Mouse (Mus musculus): ENCODE data around the gene Aplp2.
"Not testable (repeated sequence)": the region's sequence is repeated elsewhere in the genome, so short reads cannot be mapped to it uniquely, and the experiment has no call there.

Aplp2 gene

GRCm38 (mm10) chr9:31181291-31182085 lies 30.1 kb downstream of the Aplp2 start:
- DNase-seq (ENCODE audit: low spot score in 2 of 2) = no peak

GRCm38 (mm10) chr9:31177692-31178091 lies 33.9 kb downstream of the Aplp2 start:
- DNase-seq (ENCODE audit: low spot score in 2 of 2) = no peak

GRCm38 (mm10) chr9:31176379-31177130 lies 35.1 kb downstream of the Aplp2 start:
- peak; percentile 87 to 91 for DNase-seq (ENCODE audit: low spot score in 2 of 2)

DNA sequence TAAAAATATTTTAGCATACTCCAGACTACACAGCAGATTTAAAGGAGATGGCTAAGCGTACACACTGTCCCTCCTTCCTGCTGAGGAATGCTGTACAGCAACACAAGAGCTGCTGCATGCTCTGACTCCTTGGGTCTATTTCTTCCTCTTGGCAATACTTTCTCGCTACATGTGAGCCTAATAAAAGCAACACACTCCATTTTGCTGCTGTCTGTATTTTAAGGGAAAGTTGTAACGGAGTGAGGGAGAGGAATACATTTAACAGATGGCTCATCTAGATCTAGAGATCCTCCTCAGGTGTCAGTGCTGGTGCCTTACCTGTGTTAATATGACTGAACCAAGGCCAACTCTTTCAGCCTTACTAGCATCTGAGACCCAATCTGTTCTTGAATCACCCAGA lies 35.6 kb downstream of the Aplp2 start:
- DNase-seq (ENCODE audit: low spot score in 2 of 2) = no peak

DNA sequence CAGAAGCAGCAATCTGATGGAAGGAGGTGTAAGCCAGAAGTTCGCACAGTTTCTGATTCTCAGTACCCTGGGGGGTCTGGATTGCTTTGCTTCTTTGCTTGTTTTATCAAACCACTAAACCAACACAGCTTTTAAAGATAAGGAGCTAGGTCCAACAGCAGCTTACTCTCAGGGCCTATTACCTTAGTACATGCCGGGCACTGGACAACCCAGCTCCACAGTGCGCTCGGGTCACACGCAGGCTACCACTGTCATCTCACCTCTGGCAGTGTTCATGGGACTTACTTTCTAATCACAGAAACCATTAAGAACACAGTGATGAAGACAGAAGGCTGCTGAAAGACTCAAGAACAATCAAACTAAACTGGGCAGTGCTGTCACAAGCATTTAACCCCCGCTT lies 36.3 kb downstream of the Aplp2 start:
- DNase-seq (ENCODE audit: low spot score in 2 of 2) = no peak

DNA sequence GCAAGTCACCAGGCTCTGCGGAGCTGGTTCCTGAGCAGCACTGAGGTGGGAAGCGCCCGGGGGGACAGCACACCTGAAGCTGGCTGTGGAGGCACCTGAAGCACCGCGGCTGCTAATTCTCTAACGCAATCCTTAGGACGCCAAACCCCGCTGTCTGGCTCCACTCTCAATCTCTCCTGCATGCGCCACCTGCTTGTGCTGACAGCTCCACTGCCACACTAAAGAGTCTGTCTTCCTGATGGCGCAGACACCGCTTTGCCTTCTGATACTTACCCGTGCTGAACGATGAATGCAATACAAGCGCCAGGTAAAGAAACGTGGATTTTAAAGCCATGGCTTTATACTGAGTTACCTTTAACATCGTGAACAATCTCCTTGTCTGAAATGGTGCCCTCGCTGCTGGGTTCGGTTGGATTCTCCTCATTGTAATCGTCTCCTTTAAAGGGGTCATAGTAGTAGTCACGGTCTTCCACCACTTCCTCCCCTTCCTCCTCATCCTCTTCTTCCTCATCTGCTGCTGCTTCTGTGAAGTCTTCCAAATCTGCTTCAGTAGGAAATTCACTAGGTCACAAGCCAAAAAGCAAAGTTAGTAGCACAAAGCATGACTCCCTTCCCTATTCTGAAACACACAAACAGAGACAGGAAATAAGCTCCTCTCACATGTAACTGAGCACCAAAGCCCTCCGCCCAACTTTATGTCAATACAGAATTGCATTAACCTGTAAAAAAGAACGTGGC lies 43.1 kb downstream of the Aplp2 start:
- no peak for DNase-seq (ENCODE audit: low spot score in 2 of 2)

- DNase-seq (ENCODE audit: low spot score in 2 of 2) = no peak
Observed at GRCm38 (mm10) chr9:31167305-31167704, 44.3 kb downstream of the Aplp2 start.

- DNase-seq (ENCODE audit: low spot score in 2 of 2) = not testable (repeated sequence)
Observed at GRCm38 (mm10) chr9:31165505-31165904, 46.1 kb downstream of the Aplp2 start.

DNA sequence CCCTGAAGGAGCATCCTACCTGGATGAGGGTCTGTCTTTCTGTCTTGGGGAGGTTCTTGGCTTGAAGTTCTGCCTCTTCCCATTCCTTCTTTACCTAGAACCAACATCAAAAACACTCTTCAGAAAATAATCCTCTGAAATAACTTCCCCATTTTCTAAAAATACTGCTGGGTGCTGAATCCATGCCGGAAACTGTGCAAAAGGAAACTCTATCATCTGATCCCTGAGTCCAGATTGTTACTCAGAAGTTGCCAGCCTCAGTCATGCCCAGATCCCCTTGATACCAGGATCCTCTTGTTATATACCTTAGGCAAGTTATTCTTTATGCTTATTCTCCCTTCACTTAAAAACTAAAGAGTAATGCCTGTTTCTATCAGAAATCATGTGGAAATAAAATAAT lies 48.3 kb downstream of the Aplp2 start:
- DNase-seq (ENCODE audit: low spot score in 2 of 2) = no peak

- no peak for DNase-seq (ENCODE audit: low spot score in 2 of 2)
Observed at GRCm38 (mm10) chr9:31162911-31163310, 48.7 kb downstream of the Aplp2 start.

- DNase-seq (ENCODE audit: low spot score in 2 of 2) = no peak
Observed at GRCm38 (mm10) chr9:31159910-31160309, 51.7 kb downstream of the Aplp2 start.

DNA sequence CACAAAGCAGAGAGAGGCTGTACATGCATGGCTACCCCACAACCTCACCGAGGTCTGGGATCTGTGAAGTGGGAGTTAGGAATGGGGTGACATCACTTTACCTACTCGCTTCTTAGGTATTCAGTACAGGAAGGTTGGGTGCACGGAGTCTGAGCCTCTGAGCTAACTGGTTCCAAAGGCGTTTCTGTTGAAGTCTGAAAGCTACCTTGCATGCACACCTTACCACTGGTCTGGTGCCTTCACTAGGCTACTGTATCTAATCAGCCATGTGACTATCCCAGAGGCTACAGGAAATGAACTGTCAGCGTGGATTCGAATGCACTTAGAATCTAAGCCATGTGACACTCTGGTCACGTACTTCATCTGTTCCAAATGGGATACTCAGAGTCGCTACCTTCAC lies 55.0 kb downstream of the Aplp2 start:
- no peak for DNase-seq (ENCODE audit: low spot score in 2 of 2)

- no peak for DNase-seq (ENCODE audit: low spot score in 2 of 2)
Observed at GRCm38 (mm10) chr9:31151050-31151449, 60.6 kb downstream of the Aplp2 start.

DNA sequence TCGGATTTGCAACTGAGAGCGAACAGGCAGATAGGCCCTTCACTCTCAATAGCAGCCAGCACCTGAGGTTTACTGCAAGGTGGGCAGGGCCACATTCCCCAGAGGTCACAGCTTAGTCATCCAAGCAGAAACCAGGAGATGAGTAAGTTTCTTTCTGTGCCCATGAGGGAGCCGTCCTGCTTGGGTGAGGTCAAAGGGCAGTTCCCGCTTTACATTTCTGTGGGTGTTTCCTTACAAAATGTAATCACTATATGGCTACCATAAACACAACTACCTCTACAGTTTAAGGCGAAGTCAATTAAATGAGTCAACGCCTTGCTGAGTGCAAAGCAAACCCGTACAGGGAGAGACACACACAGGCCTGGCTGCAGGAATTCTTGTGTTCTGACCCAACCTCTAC lies 63.5 kb downstream of the Aplp2 start:
- DNase-seq (ENCODE audit: low spot score in 2 of 2) = no peak

- DNase-seq (ENCODE audit: low spot score in 2 of 2) = no peak
Observed at GRCm38 (mm10) chr9:31145272-31145925, 66.2 kb downstream of the Aplp2 start.

DNA sequence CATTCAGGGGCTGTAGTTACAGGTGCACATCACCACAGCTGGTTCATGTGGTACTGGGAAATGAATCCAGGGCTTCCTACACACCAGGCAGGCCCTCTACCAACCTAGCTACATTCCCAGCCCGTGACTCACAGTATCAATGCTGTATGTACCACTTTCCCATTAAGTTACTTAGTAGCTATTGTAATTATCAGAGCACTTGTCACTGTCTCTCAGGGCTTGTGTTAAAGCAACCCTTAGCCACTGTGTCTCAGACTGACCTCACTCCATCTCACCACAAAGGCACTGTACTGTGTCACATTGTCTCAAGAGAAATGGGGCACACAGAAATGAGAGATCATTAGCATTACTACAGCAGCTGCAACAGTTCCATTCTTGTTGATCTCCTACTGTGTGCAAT lies 68.7 kb downstream of the Aplp2 start:
- DNase-seq (ENCODE audit: low spot score in 2 of 2) = no peak

DNA sequence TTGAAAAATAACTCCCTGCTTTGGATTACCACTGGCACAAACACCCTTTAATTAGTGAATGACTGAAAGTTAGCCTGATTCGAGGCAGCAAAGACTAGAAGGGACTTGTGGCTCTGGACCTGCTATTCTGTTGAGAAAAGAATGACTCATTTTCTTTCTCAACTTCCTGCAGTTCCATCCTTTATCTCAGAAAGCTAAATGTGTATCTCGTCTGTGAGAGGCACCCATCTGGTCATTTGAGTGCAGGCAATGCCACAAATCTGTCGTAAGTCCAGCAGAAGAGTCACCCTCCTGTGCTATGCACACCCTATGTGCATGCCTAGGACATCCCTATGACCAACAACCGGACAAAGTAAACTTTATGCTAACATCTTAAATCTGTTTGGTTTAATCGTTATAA lies 78.5 kb downstream of the Aplp2 start:
- DNase-seq (ENCODE audit: low spot score in 2 of 2) = no peak

GRCm38 (mm10) chr9:31131205-31131968 lies 80.2 kb downstream of the Aplp2 start, which contains the start of gene St14:
Gene St14, minus strand, starts transcription at chr9:31131853.
- no peak for DNase-seq (ENCODE audit: low spot score in 2 of 2)

- DNase-seq (ENCODE audit: low spot score in 2 of 2) = no peak
Observed at GRCm38 (mm10) chr9:31130357-31131204, 81.0 kb downstream of the Aplp2 start.

GRCm38 (mm10) chr9:31129956-31130355 lies 81.7 kb downstream of the Aplp2 start:
- DNase-seq (ENCODE audit: low spot score in 2 of 2) = no peak

Measured in right cerebral cortex, adult 2 months (tissue).